ENCODE assay signal across 7 mouse cellular contexts in genomic region chr3:146620555-146621249, GRCm38 (mm10).
A peak's percentile ranks its signal among the peaks of the same experiment; 100 is the strongest.
DNase-seq lines count a peak whose midpoint lies in the region.

No protein-coding gene starts in this region.

- DNase-seq in urinary bladder, postnatal 14 days (ENCODE audit: low spot score) = peak; percentile 25
- no peak for DNase-seq in urinary bladder, adult 18-20 months (ENCODE audit: low spot score in 2 of 2)
- DNase-seq in cerebellum, adult 9-11 months = peak; percentile 88
- DNase-seq in layer of hippocampus, adult 11-12 months (ENCODE audit: low spot score) = peak; percentile 84
- peak; percentile 86 for DNase-seq in right cerebral cortex, postnatal 14 days
- DNase-seq in retina, embryonic 14.5 days (ENCODE audit: low spot score) = no peak
- DNase-seq in liver = no peak

Comparison
In these comparisons a context has a peak if more than half of its experiments do, and no peak if none do; other contexts are left out.
1. DNase-seq: peak in urinary bladder, postnatal 14 days (single experiment), cerebellum, adult 9-11 months (single experiment), layer of hippocampus, adult 11-12 months (single experiment) and right cerebral cortex, postnatal 14 days (single experiment); none in urinary bladder, adult 18-20 months (0 of 2), retina, embryonic 14.5 days (single experiment) and liver (single experiment).